Mouse (Mus musculus): ENCODE results near the gene Gm6882.
"Not testable (repeated sequence)": the region's sequence is repeated elsewhere in the genome, so short reads cannot be mapped to it uniquely, and the experiment has no call there.

Gm6882 gene

GRCm38 (mm10) chr7:21432645-21433044, at the start of gene Gm6882:
Gm6882 (minus strand) TSS chr7:21432745.
- DNase-seq (ENCODE audit: low spot score): not testable (repeated sequence)

Data from ovary, postnatal 14 days (tissue).